Mouse (Mus musculus) hindbrain, embryonic 13.5 days (tissue): ENCODE measurements at regions not wholly inside any gene's neighbourhood (a gene's known extent, or its start where the extent isn't known, plus 50 kb on each side); places are given as distances from the start of the nearest gene placed in this dataset.

ENCODE experiments used
- ATAC-seq: fragments of 200-750 bp; cut with Nextera tagmentation; 2 replicates; pipeline ENCODE4 v1.8.0; 2017; ENCODE audit warnings: moderate TSS enrichment; ENCODE audit not compliant: low FRiP score
- H3K27ac ChIP-seq: fragments of 300-500 bp; sonication (generic); 2 replicates; pipeline ENCODE4 v1.5.1; 2015; ENCODE audit warnings: inconsistent platforms, mild to moderate bottlenecking, moderate library complexity
- H3K27me3 ChIP-seq: fragments of 300-500 bp; sonication (generic); 2 replicates; pipeline ENCODE4 v1.6.1; 2015; ENCODE audit warnings: mild to moderate bottlenecking, inconsistent platforms
- H3K36me3 ChIP-seq: fragments of 300-500 bp; sonication (generic); 2 replicates; pipeline ENCODE4 v1.6.1; 2015; ENCODE audit warnings: mild to moderate bottlenecking, inconsistent platforms
- H3K4me1 ChIP-seq: fragments of 300-500 bp; sonication (generic); replicated peaks from 2 replicates; pipeline ENCODE4 v1.6.1; 2015; ENCODE audit warnings: inconsistent platforms
- H3K4me2 ChIP-seq: fragments of 300-500 bp; sonication (generic); 2 replicates; pipeline ENCODE4 v1.6.1; 2015; ENCODE audit warnings: inconsistent platforms, mild to moderate bottlenecking, moderate library complexity
- H3K4me3 ChIP-seq: fragments of 300-500 bp; sonication (generic); 2 replicates; pipeline ENCODE4 v1.5.1; 2015; ENCODE audit warnings: mild to moderate bottlenecking, inconsistent platforms
- H3K9ac ChIP-seq: fragments of 300-500 bp; sonication (generic); 2 replicates; pipeline ENCODE4 v1.6.1; 2015; ENCODE audit warnings: mild to moderate bottlenecking, inconsistent platforms
- H3K9me3 ChIP-seq: fragments of 300-500 bp; sonication (generic); 2 replicates; pipeline ENCODE4 v1.6.1; 2016; ENCODE audit warnings: inconsistent platforms
- WGBS: fragments of 180-500 bp; shearing (Covaris S2); methylation state at CpG from one replicate; pipeline ENCODE4 v1.1.7; 2015; 5-methylcytosine and 5-hydroxymethylcytosine counted together

DNA sequence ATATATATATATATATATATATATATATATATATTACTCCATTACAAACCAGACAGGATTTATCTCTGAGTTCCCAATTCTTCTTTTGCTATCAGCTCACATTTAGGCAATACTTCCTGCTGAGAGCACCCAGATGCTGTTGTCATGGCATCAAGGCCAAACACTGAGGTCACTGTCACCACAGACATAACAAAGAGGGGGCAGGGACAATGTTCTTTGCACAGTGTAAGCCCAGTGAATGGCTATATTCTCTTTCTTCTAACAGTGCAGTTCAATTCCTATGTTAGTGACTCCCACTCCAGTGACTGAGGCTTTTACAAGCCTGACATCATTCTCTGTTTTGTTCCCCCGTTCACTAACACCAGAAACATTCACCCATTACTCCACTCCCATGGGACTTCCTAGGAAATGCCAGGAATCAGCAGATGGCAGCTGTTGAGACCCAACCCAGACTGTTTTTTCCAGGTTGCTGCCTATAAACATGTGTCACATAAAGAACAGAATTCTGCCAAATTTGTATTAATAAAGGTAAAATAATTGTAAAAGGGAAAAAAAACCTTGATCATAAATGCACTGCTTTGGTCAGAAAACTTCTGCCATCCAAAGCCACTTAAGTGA is 289.5 kb downstream of the Slc22a22 start:
- Histone ChIP-seq H3K36me3 (no peaks in the 10 kb centered on the region), H3K9me3 (no peaks in the 10 kb centered on the region), H3K27me3 (no peaks in the 10 kb centered on the region), H3K4me2 (no peak overlapping the region), H3K4me1 (no peaks in the 10 kb centered on the region), H3K9ac (no peak overlapping the region), H3K27ac (no peak overlapping the region), H3K4me3 (no peak overlapping the region)
- ATAC-seq: peak; percentile 13; the same call in 1 of the 2 replicates
- 16% methylated on average over 1 of the region's 1 CpGs for WGBS

DNA sequence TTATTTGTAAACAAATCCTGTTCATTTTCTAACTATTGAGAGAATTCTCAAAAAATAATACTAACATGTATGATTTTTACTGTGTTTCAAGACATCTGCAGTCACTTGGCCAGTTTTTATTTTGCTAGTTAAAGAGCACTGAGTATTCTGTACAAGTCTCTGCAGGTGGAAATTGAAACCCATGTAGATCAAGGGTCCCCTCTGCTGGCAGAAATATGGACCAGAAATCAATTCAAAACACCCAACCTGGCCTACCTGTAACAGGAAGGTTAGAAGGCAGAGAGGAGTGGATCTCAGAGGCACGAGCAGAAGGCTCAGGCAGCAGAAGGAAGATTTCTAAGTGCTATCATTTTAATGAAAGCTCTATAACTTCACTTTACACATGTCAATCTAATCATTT is 298.3 kb downstream of the Slc22a22 start:
- no peak for ATAC-seq

DNA sequence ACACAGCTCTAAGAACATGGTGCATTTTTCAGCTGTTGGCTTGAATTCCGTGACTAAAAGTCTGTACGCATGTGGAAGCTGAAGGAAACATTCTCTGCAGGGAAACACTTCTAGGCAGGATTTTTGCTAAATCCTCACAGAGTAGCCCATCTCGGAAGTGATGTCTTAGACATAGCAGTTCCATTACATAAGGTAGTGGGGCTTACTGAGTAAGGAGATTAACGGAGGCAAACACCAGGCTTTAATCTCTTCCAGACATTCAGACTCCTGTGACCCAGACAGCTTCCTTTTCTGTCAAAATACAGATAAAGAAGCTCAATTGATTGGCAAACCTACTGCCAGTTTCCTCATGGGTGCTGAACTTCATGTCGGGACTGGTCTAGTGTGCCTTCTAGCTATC is 304.7 kb downstream of the Slc22a22 start:
- Histone ChIP-seq H3K9ac (no peak overlapping the region), H3K4me1 (no peaks in the 10 kb centered on the region), H3K27ac (no peak overlapping the region), H3K4me2 (no peak overlapping the region), H3K36me3 (no peaks in the 10 kb centered on the region), H3K4me3 (no peak overlapping the region), H3K27me3 (no peaks in the 10 kb centered on the region), H3K9me3 (no peaks in the 10 kb centered on the region)
- ATAC-seq: no peak
- 71% methylated on average over 5 of the region's 5 CpGs for WGBS

More for the DNA sequence above, 298.3 kb downstream of the Slc22a22 start:
- WGBS: 77% methylated on average over 1 of the region's 1 CpGs
- Histone ChIP-seq H3K4me3 (no peak overlapping the region), H3K36me3 (no peaks in the 10 kb centered on the region), H3K27ac (no peak overlapping the region), H3K4me1 (no peaks in the 10 kb centered on the region), H3K9ac (no peak overlapping the region), H3K9me3 (no peaks in the 10 kb centered on the region), H3K27me3 (no peaks in the 10 kb centered on the region), H3K4me2 (no peak overlapping the region)

DNA sequence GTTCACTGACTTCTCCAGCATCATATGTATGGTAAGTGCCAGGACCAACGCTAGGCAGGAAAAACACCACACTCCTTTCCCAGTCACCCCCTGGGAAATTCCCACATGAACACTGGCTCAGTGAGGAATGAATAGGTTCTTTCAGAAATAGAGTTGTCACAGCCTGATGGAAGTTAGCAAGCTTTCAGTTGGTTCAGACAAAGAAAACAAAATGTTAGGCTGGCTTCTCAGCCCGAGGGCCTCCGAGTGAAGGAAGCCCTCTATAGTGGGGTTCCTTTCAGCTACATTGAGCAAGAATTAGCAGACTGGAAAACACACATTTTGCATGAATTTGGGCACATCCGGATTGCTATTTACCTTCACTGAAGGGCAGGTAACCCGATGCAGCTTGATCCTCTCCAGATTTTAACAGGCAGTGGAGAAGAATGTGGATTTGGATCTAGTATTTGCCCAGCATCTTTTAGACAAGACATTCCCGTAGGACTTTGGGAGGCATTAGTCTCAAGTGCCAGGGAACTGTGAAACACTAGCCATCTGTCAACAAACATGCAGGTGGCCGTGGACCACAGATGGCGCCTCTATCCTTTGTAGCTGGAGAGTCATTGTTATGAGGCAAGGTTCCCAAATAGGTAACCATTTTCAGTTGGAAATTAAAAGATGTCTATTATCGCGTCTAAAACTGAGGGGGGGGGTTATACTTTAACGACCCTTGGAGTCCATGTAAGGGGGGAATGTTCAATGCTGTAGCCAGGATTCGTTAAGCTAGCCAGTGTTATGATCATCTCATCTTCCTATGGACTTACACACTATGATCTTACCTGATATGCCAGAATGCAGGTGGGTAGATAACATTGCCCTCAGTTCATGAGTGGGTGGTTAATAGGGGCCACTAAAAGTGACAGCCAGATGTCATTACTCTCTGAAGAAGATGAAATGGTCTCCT is 314.8 kb downstream of the Slc22a22 start:
- Histone ChIP-seq H3K4me1 (peaks cover 5% of the 10 kb centered on the region; the same call in 1 of the 2 replicates), H3K9me3 (no peaks in the 10 kb centered on the region), H3K36me3 (no peaks in the 10 kb centered on the region), H3K4me2 (no peak overlapping the region), H3K4me3 (no peak overlapping the region), H3K9ac (no peak overlapping the region), H3K27ac (peak overlapping the region; percentile 77), H3K27me3 (no peaks in the 10 kb centered on the region)
- peak; percentile 84 for ATAC-seq
- WGBS: 26% methylated on average over 12 of the region's 12 CpGs

DNA sequence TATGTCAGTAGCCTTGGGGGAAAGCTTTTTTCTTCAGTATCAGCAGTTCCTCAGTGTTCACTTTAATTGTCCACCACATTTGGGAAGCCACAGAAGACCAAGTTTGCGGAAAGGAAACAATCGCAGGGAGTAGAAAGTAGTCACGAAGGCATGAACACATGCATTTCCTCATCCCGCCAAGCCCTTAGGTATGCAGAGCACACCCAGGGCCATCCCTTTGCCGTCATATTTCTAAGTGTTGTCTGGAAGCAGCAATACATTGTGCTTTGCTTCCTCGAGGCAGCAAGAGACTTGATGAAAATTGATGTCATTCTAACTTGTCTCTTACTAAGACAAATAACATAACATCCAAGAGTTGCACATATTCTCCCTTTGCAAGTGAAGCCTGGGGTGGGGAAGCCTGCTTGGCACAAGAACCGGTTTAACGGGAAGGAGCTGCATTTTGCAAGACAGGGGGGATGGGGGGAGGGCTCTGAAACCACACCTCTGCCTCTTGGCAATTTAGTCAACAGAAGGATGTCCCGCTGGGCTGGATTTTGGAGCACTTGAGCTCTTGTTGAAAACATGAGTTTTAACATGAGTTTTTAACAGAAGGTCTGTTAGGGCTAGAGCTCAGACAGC is 337.2 kb downstream of the Slc22a22 start:
- no peak overlapping the region for H3K4me3 ChIP-seq
- WGBS: 41% methylated on average over 9 of the region's 9 CpGs
- no peaks in the 10 kb centered on the region for H3K27me3 ChIP-seq
- no peak for ATAC-seq
- H3K36me3 ChIP-seq: no peaks in the 10 kb centered on the region
- no peak overlapping the region for H3K4me2 ChIP-seq
- no peaks in the 10 kb centered on the region for H3K4me1 ChIP-seq
- no peak overlapping the region for H3K9ac ChIP-seq
- H3K9me3 ChIP-seq: no peaks in the 10 kb centered on the region
- H3K27ac ChIP-seq: no peak overlapping the region

DNA sequence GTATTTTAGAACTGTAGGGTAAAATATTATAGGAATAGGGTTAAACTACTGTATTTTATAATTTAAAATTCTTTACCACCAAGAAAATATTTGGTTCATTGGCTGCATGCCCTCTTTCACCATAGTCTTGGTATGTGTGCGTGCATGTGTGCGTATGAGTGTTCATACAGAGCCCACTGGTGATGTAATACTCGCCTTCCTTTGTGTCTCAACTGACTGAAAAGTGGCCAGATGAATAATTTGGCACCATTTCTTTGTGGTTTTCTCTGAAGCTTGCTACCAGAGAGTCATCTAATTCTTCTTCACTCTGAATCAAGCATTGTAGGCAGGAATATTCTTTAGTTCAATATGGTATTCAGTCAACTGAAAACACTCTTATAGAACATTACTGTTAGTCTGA is 372.7 kb downstream of the Slc22a22 start:
- Histone ChIP-seq H3K36me3 (no peaks in the 10 kb centered on the region), H3K9me3 (no peaks in the 10 kb centered on the region), H3K4me1 (no peaks in the 10 kb centered on the region), H3K4me3 (no peak overlapping the region), H3K4me2 (no peak overlapping the region), H3K9ac (no peak overlapping the region), H3K27ac (no peak overlapping the region), H3K27me3 (no peaks in the 10 kb centered on the region)
- WGBS: 84% methylated on average over 3 of the region's 3 CpGs
- no peak for ATAC-seq

DNA sequence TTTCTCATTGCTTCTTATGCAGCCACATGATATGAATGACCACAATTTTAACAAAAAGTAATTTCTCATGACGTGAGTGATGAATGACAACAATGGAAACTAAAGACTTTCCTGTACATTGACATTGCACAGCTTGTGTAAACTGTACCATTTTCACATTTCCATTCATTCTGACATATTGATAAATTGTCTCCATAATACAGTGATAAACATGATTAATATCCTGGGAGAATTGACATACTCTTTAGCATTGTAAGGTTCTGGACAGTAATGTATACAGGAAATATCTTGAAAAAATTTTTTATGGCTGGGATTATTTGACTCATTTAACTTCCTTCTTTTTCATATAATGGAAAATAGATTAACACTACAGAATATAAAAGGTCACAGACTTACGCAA is 380.1 kb downstream of the Slc22a22 start:
- WGBS: 80% methylated on average over 2 of the region's 2 CpGs

DNA sequence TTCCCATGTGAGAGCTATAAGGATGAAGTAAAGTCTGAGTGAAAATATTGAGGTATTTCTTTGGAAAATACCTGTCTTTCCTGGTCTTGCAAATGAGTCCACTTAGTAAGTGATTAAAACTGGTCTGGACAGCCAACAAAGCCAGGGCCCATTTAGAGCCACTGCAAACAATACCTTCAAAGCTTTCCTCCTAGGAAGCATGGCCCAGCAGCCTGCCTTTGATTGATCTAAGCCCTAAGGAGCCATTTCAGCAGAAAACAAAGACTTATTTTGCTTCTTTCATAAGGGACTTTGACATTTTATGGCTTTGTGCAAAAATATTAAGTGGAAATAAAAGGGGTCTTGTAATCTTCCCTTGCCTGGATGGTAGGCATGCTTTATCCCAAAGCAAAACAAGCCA is 397.6 kb downstream of the Slc22a22 start:
- no peak overlapping the region for H3K9ac ChIP-seq
- no peak overlapping the region for H3K4me2 ChIP-seq
- H3K27me3 ChIP-seq: no peaks in the 10 kb centered on the region
- no peak overlapping the region for H3K4me3 ChIP-seq
- ATAC-seq: no peak
- no peaks in the 10 kb centered on the region for H3K36me3 ChIP-seq
- no peaks in the 10 kb centered on the region for H3K9me3 ChIP-seq
- no peak overlapping the region for H3K27ac ChIP-seq
- H3K4me1 ChIP-seq: no peaks in the 10 kb centered on the region

More for the DNA sequence above, 380.1 kb downstream of the Slc22a22 start:
- Histone ChIP-seq H3K27ac (no peak overlapping the region), H3K4me2 (no peak overlapping the region), H3K4me1 (no peaks in the 10 kb centered on the region), H3K36me3 (no peaks in the 10 kb centered on the region), H3K9me3 (no peaks in the 10 kb centered on the region), H3K27me3 (no peaks in the 10 kb centered on the region), H3K4me3 (no peak overlapping the region), H3K9ac (no peak overlapping the region)
- ATAC-seq: no peak

DNA sequence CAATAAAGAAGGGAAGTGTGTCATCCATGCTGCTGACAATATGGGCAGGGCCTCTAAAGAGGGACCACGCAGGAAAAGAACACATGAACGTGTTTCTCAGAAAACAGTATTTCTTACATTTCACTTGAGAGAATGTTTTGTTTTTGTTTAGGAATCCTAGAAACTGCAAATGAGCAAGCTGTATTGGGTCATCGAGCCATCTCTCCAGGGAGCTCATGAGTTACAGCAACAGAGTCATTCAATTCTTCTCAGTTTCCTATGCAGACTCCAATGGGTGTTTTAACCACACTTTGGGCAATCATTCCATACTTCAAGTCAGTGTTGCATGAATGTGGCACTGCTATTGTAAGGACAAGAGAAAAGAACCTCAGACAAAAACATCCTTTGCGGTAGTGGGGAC is 403.6 kb downstream of the Slc22a22 start:
- Histone ChIP-seq H3K4me3 (no peak overlapping the region), H3K4me2 (no peak overlapping the region), H3K27ac (no peak overlapping the region), H3K36me3 (no peaks in the 10 kb centered on the region), H3K9me3 (no peaks in the 10 kb centered on the region), H3K9ac (no peak overlapping the region), H3K27me3 (no peaks in the 10 kb centered on the region), H3K4me1 (no peaks in the 10 kb centered on the region)
- WGBS: 86% methylated on average over 4 of the region's 4 CpGs
- no peak for ATAC-seq

DNA sequence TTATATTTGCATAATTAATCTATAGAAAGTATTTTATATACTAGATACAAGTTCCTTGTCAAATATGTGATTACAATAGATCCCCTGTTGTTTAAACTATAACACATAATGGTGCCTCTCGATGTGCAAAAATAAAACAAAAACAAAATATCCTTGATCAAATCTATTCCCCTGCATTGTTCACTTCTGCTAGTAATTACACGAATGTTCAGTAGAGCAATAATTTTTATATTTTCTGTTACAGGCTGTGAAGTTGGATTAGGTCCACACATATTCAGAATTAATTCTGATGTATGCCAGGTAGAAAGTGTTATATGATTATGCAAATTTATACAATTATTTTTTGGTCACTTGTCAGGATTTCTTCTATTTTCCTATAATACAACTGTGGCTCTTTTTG is 415.9 kb downstream of the Slc22a22 start:
- H3K9ac ChIP-seq: no peak overlapping the region
- no peak overlapping the region for H3K27ac ChIP-seq
- WGBS: 86% methylated on average over 2 of the region's 2 CpGs
- H3K36me3 ChIP-seq: no peaks in the 10 kb centered on the region
- no peak overlapping the region for H3K4me2 ChIP-seq
- no peaks in the 10 kb centered on the region for H3K27me3 ChIP-seq
- no peaks in the 10 kb centered on the region for H3K9me3 ChIP-seq
- no peak for ATAC-seq
- H3K4me3 ChIP-seq: no peak overlapping the region
- H3K4me1 ChIP-seq: no peaks in the 10 kb centered on the region

DNA sequence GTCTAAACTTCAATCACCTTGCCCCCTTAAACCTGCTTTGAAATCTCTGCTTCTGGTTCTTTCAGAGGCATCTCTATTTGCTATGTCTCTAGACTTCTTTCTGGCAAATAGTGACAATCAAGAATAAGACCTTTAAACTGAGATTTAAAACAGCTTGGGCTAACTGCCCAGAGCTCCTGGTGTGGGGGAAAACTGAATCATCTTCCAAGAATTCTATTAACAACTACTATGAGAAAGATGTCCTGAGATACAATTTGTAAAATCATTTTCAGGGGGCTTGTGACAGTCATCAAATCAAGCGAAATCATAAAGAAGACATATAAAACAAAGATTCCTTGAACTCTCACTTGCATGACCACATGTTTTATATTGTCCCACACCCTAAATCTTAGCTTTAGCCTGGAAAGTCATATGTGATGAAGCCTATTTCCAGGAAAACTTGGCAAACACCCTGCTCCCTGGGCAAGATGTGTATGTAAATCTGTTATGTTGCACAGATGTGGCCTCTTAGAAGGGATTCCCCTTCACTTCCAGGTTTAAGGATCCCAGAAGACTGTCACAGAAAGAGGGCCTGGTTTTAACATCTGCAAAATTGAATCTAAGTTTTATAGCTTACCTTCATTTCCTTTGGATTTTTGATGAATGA is 417.8 kb downstream of the Slc22a22 start:
- ATAC-seq: no peak
- H3K9me3 ChIP-seq: no peaks in the 10 kb centered on the region
- no peak overlapping the region for H3K27ac ChIP-seq
- no peak overlapping the region for H3K4me3 ChIP-seq
- H3K9ac ChIP-seq: no peak overlapping the region
- no peaks in the 10 kb centered on the region for H3K27me3 ChIP-seq
- 100% methylated on average over 1 of the region's 1 CpGs for WGBS
- H3K4me2 ChIP-seq: no peak overlapping the region
- no peaks in the 10 kb centered on the region for H3K36me3 ChIP-seq
- no peaks in the 10 kb centered on the region for H3K4me1 ChIP-seq

DNA sequence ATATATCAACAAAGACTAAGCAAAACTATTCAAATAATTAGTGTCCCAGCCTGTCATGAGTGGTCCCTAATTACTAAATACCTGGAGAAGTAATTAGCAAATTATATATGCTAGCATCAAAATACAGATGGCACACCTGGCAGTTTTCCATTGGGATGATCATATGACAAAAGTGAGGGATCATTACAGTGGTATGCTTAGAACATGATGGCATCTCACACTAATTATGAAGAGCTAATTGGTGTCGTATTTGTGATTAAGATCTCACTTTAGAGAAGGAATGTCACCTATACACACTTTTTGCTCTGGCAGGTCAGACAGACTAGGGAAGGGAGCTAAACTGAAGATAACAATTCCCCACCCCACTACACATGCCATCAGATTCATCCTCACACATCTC is 425.1 kb downstream of the Slc22a22 start:
- Histone ChIP-seq H3K4me1 (no peaks in the 10 kb centered on the region), H3K4me2 (no peak overlapping the region), H3K9me3 (no peaks in the 10 kb centered on the region), H3K4me3 (no peak overlapping the region), H3K27ac (no peak overlapping the region), H3K36me3 (no peaks in the 10 kb centered on the region), H3K27me3 (no peaks in the 10 kb centered on the region), H3K9ac (no peak overlapping the region)
- WGBS: 88% methylated on average over 1 of the region's 1 CpGs
- ATAC-seq: no peak
